Mouse (Mus musculus): ENCODE results near the gene 2510009E07Rik.

The 2510009E07Rik gene

GRCm38 (mm10) chr16:21630614-21631013 lies 63.9 kb downstream of the 2510009E07Rik start:
- DNase-seq: no peak

- no peak for DNase-seq
Measured at GRCm38 (mm10) chr16:21628061-21628591, 66.3 kb downstream of the 2510009E07Rik start.

GRCm38 (mm10) chr16:21627248-21627647 lies 67.2 kb downstream of the 2510009E07Rik start:
- no peak for DNase-seq

- peak; percentile 33 for DNase-seq
Measured at GRCm38 (mm10) chr16:21625784-21626634, 68.5 kb downstream of the 2510009E07Rik start.

GRCm38 (mm10) chr16:21620630-21621029 lies 73.8 kb downstream of the 2510009E07Rik start:
- no peak for DNase-seq

GRCm38 (mm10) chr16:21615802-21616201 lies 78.7 kb downstream of the 2510009E07Rik start:
- no peak for DNase-seq

GRCm38 (mm10) chr16:21610473-21610872 lies 84.0 kb downstream of the 2510009E07Rik start:
- no peak for DNase-seq

GRCm38 (mm10) chr16:21608176-21608865 lies 86.1 kb downstream of the 2510009E07Rik start:
- DNase-seq: no peak

- DNase-seq: no peak
Measured at GRCm38 (mm10) chr16:21607651-21608040, 86.8 kb downstream of the 2510009E07Rik start.

- DNase-seq: no peak
Measured at GRCm38 (mm10) chr16:21607021-21607650, 87.3 kb downstream of the 2510009E07Rik start.

GRCm38 (mm10) chr16:21606249-21607020 lies 88.0 kb downstream of the 2510009E07Rik start:
- DNase-seq: no peak

GRCm38 (mm10) chr16:21604354-21604753 lies 90.1 kb downstream of the 2510009E07Rik start:
- DNase-seq: no peak
